Mouse (Mus musculus) stomach, postnatal 0 days (tissue): Measurements from ENCODE around the gene Pikfyve.

ENCODE experiments used
- CTCF ChIP-seq: IDR thresholded peaks from 2 replicates; pipeline ENCODE4 v1.5.1; 2016; ENCODE audit warnings: antibody characterized with exemption, low read depth, mild to moderate bottlenecking, moderate library complexity
- EP300 ChIP-seq: optimal IDR thresholded peaks from 2 replicates; pipeline ENCODE3; 2016; ENCODE audit warnings: antibody characterized with exemption

- TF ChIP-seq CTCF (no peak), EP300 (no peak)
Observed at GRCm38 (mm10) chr1:65185011-65185410, 1.5 kb upstream of the Pikfyve start.
